Mouse (Mus musculus) spleen, adult 2 months (tissue): Measurements from ENCODE around the gene Wasl.

ENCODE experiments used
- CTCF ChIP-seq: fragments of 200-500 bp; IDR thresholded peaks from 2 replicates; pipeline ENCODE4 v1.5.1; 2011; ENCODE audit warnings: mild to moderate bottlenecking, inconsistent platforms; ENCODE audit not compliant: insufficient read depth, insufficient read length, insufficient replicate concordance; ENCODE audit errors: extremely low read depth
- POLR2A ChIP-seq: fragments of 200-500 bp; IDR thresholded peaks from 2 replicates; pipeline ENCODE4 v1.6.1; 2011; ENCODE audit warnings: low read depth, low read length, inconsistent platforms

DNA sequence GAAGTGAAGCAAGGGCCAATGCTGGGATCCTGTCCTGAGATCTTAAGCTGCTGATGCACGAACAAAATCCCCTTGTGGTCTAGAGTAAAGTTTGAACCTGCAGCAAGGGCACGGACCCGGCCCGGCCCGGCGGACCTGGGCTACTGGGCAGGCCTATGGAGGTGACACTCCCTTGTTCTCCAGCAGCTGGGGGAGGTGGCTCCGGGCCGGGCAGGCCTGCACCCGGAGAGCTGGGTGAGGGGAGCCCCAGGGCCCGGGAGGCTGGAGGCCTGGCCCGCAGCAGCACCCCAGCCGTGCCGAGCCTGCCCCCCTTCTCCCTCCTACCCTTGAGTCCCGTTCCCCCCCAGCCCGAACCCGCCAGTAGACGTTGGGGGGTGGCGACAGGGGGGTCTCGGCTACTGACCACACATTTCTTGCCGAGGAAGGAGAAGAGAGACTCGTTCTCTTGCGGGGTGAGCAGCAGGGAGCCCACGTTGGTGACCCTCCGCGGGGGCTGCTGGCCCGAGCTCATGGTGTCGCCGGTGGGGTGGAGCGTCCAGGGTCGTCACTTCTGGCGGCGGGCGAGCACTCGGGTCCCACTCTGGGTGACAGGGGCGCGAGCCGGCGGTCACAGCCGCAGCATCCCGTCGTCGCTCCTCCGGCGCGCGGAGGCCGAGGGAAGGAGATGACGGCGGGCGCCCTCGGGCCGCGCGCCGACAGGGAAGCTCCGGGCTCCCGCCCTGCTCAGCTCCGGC lies 509 bp downstream of the Wasl start:
- no peak for TF ChIP-seq POLR2A
- TF ChIP-seq CTCF, result no peak
